Mouse (Mus musculus) neural tube, embryonic 14.5 days (tissue): ENCODE results near the gene Tti1. TPM values are rescaled to one million over a fixed set of nuclear protein-coding genes. Genes with fewer than 3 reads are reported as not detected.

Experiments
- ATAC-seq: fragments of 200-750 bp; cut with Nextera tagmentation; 2 replicates; pipeline ENCODE4 v1.8.0; 2017; ENCODE audit warnings: low read depth, mild to moderate bottlenecking, moderate TSS enrichment, moderate library complexity
- H3K27ac ChIP-seq: fragments of 300-500 bp; sonication (generic); 2 replicates; pipeline ENCODE4 v1.5.1; 2014; ENCODE audit warnings: low read depth, mild to moderate bottlenecking, control low read depth, low read length, moderate library complexity, mixed read lengths
- H3K27me3 ChIP-seq: fragments of 300-500 bp; sonication (generic); 2 replicates; pipeline ENCODE4 v1.6.1; 2014; ENCODE audit warnings: low read length; ENCODE audit not compliant: control insufficient read depth, insufficient read depth
- H3K36me3 ChIP-seq: fragments of 300-500 bp; sonication (generic); 2 replicates; pipeline ENCODE4 v1.6.1; 2014; ENCODE audit warnings: low read length, mixed read lengths; ENCODE audit not compliant: control insufficient read depth, insufficient read depth
- H3K4me1 ChIP-seq: fragments of 300-500 bp; sonication (generic); 2 replicates; pipeline ENCODE4 v1.6.1; 2014; ENCODE audit warnings: low read length; ENCODE audit not compliant: control insufficient read depth, insufficient read depth
- H3K4me2 ChIP-seq: fragments of 300-500 bp; sonication (generic); 2 replicates; pipeline ENCODE4 v1.6.1; 2014; ENCODE audit warnings: mild to moderate bottlenecking, low read depth, low read length, control low read depth
- H3K4me3 ChIP-seq: fragments of 300-500 bp; sonication (generic); 2 replicates; pipeline ENCODE4 v1.5.1; 2014; ENCODE audit warnings: low read depth, low read length, control low read depth, mixed read lengths
- H3K9ac ChIP-seq: fragments of 300-500 bp; sonication (generic); replicated peaks from 2 replicates; pipeline ENCODE4 v1.6.1; 2014; ENCODE audit warnings: low read depth, mild to moderate bottlenecking, control low read depth, low read length, mixed read lengths
- H3K9me3 ChIP-seq: fragments of 300-500 bp; sonication (generic); 2 replicates; pipeline ENCODE4 v1.6.1; 2016; ENCODE audit warnings: low read length; ENCODE audit not compliant: control insufficient read depth
- WGBS: fragments of 180-500 bp; shearing (Covaris S2); extraction: QIAGEN DNeasy Blood & Tissue Kit; methylation state at CpG from one replicate; pipeline ENCODE4 v1.1.7; 2014; 5-methylcytosine and 5-hydroxymethylcytosine counted together
- polyA plus RNA-seq: library from polyadenylated mRNA; unstranded; fragments of >200 nt; fragmentation: Nextera tagmentation; extraction: Ambion mirVana; gene quantifications from 2 replicates; pipeline ENCODE4 v1.2.1, GENCODE M21; 2014

Tti1 gene
- polyA plus RNA-seq, 1 experiment from 2014 or later: 13.8 TPM

DNA sequence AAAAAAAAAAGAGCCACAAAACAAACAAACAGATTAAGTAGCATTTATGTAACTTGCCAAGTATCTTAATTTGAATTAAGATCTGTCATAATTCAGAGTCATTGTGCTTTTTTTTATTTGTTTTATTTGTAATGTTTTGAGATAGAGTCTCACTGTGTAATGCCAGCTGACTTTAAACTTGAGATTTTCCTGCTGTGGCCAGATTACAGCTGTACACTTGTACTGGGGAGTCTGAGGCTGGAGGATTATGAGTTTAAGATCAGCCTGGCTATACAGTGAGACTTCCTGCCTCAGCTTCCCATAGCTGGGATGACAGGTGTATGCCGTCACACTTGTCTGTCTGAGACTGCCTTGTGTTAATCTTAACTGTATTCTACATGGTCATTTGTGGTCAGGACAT lies 20.5 kb upstream of the Tti1 start:
- no peaks in the 10 kb centered on the region for H3K27me3 ChIP-seq
- peaks cover 34% of the 10 kb centered on the region for H3K36me3 ChIP-seq
- WGBS: 97% methylated on average over 1 of the region's 1 CpGs
- no peak overlapping the region for H3K4me2 ChIP-seq
- no peak overlapping the region for H3K9ac ChIP-seq
- H3K27ac ChIP-seq: no peak overlapping the region
- H3K4me1 ChIP-seq: no peaks in the 10 kb centered on the region
- H3K9me3 ChIP-seq: no peaks in the 10 kb centered on the region
- no peak for ATAC-seq
- H3K4me3 ChIP-seq: no peak overlapping the region

DNA sequence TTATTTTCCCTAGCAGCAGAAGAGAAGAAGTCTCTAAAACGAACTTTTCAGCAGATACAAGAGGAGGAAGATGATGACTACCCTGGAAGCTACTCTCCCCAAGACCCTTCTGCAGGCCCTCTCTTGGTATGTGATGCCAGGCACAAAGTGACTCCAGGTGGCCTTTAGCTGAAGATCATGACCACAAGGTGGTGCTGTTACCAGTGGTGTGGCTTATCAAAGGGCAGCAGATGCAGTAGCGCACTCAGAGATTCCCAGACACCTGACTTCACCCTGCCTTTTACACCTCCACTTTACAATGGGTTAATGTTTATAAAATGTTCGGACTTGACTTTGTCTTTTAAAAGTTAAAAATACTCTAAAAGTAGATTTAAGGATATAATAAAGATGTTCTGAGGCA lies 19.7 kb upstream of the Tti1 start:
- no peak overlapping the region for H3K9ac ChIP-seq
- no peaks in the 10 kb centered on the region for H3K9me3 ChIP-seq
- H3K27ac ChIP-seq: no peak overlapping the region
- no peaks in the 10 kb centered on the region for H3K27me3 ChIP-seq
- peaks cover 40% of the 10 kb centered on the region for H3K36me3 ChIP-seq
- H3K4me1 ChIP-seq: no peaks in the 10 kb centered on the region
- no peak for ATAC-seq
- H3K4me2 ChIP-seq: no peak overlapping the region
- WGBS: 74% methylated on average over 3 of the region's 3 CpGs
- no peak overlapping the region for H3K4me3 ChIP-seq

- Histone ChIP-seq H3K4me2 (no peak overlapping the region), H3K9ac (no peak overlapping the region), H3K4me3 (no peak overlapping the region), H3K4me1 (no peaks in the 10 kb centered on the region), H3K9me3 (no peaks in the 10 kb centered on the region), H3K27ac (no peak overlapping the region), H3K27me3 (no peaks in the 10 kb centered on the region), H3K36me3 (peaks cover 35% of the 10 kb centered on the region)
- no peak for ATAC-seq
- WGBS: 86% methylated on average over 4 of the region's 4 CpGs
These were observed 18.0 kb upstream of the Tti1 start for GRCm38 (mm10) chr2:158046186-158046585.

- 91% methylated on average over 8 of the region's 8 CpGs for WGBS
- H3K36me3 ChIP-seq: peaks cover 30% of the 10 kb centered on the region
- no peaks in the 10 kb centered on the region for H3K27me3 ChIP-seq
- H3K4me3 ChIP-seq: no peak overlapping the region
- no peak for ATAC-seq
- H3K9me3 ChIP-seq: no peaks in the 10 kb centered on the region
- H3K4me2 ChIP-seq: no peak overlapping the region
- H3K9ac ChIP-seq: no peak overlapping the region
- H3K27ac ChIP-seq: no peak overlapping the region
- no peaks in the 10 kb centered on the region for H3K4me1 ChIP-seq
These were observed 15.3 kb upstream of the Tti1 start for GRCm38 (mm10) chr2:158043504-158043903.

- H3K4me1 ChIP-seq: no peaks in the 10 kb centered on the region
- no peaks in the 10 kb centered on the region for H3K9me3 ChIP-seq
- no peak overlapping the region for H3K9ac ChIP-seq
- no peak overlapping the region for H3K4me2 ChIP-seq
- H3K27me3 ChIP-seq: no peaks in the 10 kb centered on the region
- 74% methylated on average over 2 of the region's 2 CpGs for WGBS
- ATAC-seq: no peak
- no peak overlapping the region for H3K27ac ChIP-seq
- H3K4me3 ChIP-seq: no peak overlapping the region
- H3K36me3 ChIP-seq: peaks cover 31% of the 10 kb centered on the region
These were observed 12.2 kb upstream of the Tti1 start for GRCm38 (mm10) chr2:158040396-158040795.

DNA sequence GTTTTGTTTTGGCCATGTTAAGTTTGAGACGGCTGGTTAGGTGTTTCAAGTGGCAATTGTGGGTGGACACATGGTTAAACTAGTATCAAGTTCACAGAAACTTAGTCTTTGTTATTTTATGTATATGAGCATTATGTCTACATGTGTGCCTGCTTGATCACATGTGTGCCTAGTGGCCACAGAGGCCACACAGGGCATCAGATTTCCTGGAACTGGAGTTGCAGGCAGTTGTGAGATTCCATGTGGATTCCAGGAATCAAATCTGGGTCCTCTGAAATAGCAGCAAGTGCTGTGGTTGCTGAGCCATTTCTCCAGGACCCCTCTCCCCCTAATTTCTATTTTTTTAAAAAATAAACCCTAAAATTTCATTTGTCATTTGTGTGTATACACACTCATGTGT lies 11.4 kb upstream of the Tti1 start:
- H3K36me3 ChIP-seq: peaks cover 28% of the 10 kb centered on the region
- H3K27me3 ChIP-seq: no peaks in the 10 kb centered on the region
- no peaks in the 10 kb centered on the region for H3K4me1 ChIP-seq
- 88% methylated on average over 1 of the region's 1 CpGs for WGBS
- no peak overlapping the region for H3K4me3 ChIP-seq
- no peak overlapping the region for H3K27ac ChIP-seq
- no peaks in the 10 kb centered on the region for H3K9me3 ChIP-seq
- H3K9ac ChIP-seq: no peak overlapping the region
- no peak for ATAC-seq
- H3K4me2 ChIP-seq: no peak overlapping the region

GRCm38 (mm10) chr2:158037571-158037970 lies 9.3 kb upstream of the Tti1 start:
- Histone ChIP-seq H3K36me3 (peaks cover 13% of the 10 kb centered on the region), H3K27ac (no peak overlapping the region), H3K9me3 (no peaks in the 10 kb centered on the region), H3K27me3 (no peaks in the 10 kb centered on the region), H3K4me3 (no peak overlapping the region), H3K9ac (no peak overlapping the region), H3K4me1 (no peaks in the 10 kb centered on the region), H3K4me2 (no peak overlapping the region)
- 94% methylated on average over 1 of the region's 1 CpGs for WGBS
- ATAC-seq: no peak

DNA sequence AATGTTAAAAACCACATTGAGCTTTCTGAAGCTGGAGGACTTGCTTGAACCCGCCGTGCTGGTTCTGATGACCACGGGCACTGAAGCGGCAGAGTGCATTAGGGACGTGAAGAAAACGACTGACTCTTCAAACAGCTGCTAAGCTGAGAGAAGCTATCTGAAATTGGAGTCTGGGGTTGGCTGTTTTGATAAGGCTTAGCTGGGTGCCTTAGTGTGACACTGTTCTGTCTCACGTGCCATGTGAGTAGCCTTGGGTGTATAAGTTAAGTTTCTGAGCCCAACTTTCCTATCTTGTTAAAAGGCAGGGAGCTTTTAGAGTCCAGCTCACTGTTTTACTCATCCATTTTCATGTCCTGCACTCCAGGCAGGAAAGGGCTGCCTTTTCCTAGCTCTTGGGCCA lies 8.7 kb upstream of the Tti1 start:
- Histone ChIP-seq H3K27ac (no peak overlapping the region), H3K9me3 (no peaks in the 10 kb centered on the region), H3K36me3 (peaks cover 13% of the 10 kb centered on the region; the same call in 1 of the 2 replicates), H3K4me3 (no peak overlapping the region), H3K27me3 (no peaks in the 10 kb centered on the region), H3K4me2 (no peak overlapping the region), H3K4me1 (peaks cover 5% of the 10 kb centered on the region; the same call in 1 of the 2 replicates), H3K9ac (no peak overlapping the region)
- WGBS: 93% methylated on average over 7 of the region's 7 CpGs
- no peak for ATAC-seq

- H3K4me2 ChIP-seq: no peak overlapping the region
- H3K36me3 ChIP-seq: peaks cover 13% of the 10 kb centered on the region; the same call in 1 of the 2 replicates
- no peak overlapping the region for H3K9ac ChIP-seq
- no peak for ATAC-seq
- H3K27me3 ChIP-seq: no peaks in the 10 kb centered on the region
- H3K4me3 ChIP-seq: no peak overlapping the region
- H3K27ac ChIP-seq: no peak overlapping the region
- peaks cover 8% of the 10 kb centered on the region for H3K4me1 ChIP-seq
- WGBS: 92% methylated on average over 6 of the region's 6 CpGs
- no peaks in the 10 kb centered on the region for H3K9me3 ChIP-seq
These were observed 8.2 kb upstream of the Tti1 start for GRCm38 (mm10) chr2:158036408-158036807.

DNA sequence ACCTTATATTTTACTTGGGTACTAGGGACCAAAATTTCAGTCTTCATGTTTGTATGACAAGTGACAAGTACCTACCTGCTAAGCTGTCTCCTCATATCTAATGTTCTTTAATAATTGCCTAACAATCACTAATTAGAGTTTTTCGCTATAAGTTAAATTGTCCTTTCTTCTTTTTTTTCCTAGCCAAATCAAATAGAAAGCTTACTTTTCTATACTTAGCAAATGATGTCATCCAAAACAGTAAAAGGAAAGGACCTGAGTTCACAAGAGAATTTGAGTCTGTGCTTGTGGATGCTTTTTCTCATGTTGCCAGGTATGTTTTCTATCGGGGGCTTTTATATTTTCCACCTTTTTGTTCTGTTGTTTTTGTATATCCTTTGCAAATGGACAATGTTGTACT lies 7.6 kb upstream of the Tti1 start:
- H3K27me3 ChIP-seq: no peaks in the 10 kb centered on the region
- peaks cover 13% of the 10 kb centered on the region for H3K4me1 ChIP-seq
- H3K9me3 ChIP-seq: no peaks in the 10 kb centered on the region
- peaks cover 13% of the 10 kb centered on the region; the same call in 1 of the 2 replicates for H3K36me3 ChIP-seq
- no peak overlapping the region for H3K4me2 ChIP-seq
- WGBS: 98% methylated on average over 2 of the region's 2 CpGs
- H3K9ac ChIP-seq: no peak overlapping the region
- H3K4me3 ChIP-seq: no peak overlapping the region
- ATAC-seq: no peak
- H3K27ac ChIP-seq: no peak overlapping the region
